Mouse (Mus musculus): ENCODE results near the gene Stmn1.

Stmn1 gene

DNA sequence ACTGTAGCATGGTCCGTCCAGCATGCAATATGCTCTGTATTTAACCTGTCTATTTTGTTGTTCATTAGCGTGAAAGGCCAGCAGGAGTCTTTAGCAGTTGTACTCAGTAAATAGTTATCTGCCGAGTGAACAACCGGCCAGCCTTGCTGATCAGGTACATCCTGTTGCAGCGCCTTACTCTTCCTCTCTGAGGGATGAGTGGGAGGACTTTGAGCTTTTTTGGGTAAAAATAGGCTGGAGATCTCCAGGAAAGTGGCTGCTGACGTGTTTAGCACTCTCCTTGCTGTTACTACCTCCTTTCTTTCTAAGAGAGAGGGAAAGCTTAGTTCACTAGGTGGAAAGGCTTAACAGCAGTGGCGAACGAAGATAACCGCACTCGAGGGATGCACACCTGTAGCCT lies 49.6 kb downstream of the Stmn1 start:
- DNase-seq: no peak

DNA sequence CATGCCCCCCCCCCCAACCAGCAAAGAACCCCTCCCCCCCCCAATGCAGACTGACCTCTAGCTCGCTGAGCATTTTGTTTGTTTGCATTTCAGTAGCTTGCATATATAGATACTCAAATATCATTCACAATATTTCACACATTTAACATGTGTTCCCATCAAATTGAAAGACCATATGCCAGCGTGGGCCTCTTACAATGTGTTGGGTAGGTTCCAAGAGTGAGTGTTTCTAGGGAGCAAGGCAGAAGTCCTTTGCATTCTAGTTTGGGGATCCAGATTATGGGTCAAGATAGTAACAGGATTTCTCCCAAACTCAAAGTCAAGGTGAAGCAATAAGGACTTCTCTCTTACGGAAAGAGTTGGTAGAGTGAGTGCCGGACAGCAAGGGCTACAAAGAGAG lies 50.4 kb downstream of the Stmn1 start:
- DNase-seq: no peak

DNA sequence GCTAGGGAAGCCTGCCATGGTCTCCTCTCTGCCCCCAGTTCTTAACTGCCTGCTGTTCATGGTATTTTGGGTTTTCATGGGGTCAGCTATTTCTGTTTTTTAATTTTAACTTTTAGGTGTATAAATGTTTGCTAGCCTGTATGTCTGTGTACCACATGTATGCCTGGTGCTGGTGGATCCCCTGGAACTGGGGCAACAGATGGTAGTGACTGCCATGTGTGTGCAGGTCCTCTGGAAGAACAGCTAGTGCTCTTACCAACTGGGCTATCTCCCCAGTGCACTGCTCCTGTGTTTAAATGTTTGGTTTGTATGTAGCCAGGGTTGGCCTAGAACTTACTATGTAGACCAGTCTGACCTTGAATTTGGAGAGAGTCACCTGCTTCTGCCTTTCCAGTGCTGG lies 51.2 kb downstream of the Stmn1 start:
- no peak for DNase-seq
